Mouse (Mus musculus) MEL (cell line): ENCODE results near the gene Islr2. TPM values are rescaled to one million over a fixed set of nuclear protein-coding genes. Genes with fewer than 3 reads are reported as not detected.

ENCODE experiments used
- DNase-seq: peaks from one replicate; pipeline ENCODE4 v3.0.0; 2011; ENCODE audit warnings: low read depth, low spot score
- H3K27ac ChIP-seq: 2 replicates; pipeline ENCODE4 v1.5.1; 2012; ENCODE audit warnings: low read depth, mild to moderate bottlenecking, control low read depth, low read length, moderate library complexity; ENCODE audit not compliant: control insufficient read depth
- H3K27me3 ChIP-seq, 2 experiments: fragments of 150-350 bp in 1 of 2; sonication (generic) in 1 of 2; 2 replicates each; pipeline ENCODE4 v1.6.1; 2012; ENCODE audit warnings: low read length in 2 of 2, mild to moderate bottlenecking in 2 of 2, improper control_type of control experiment in 1 of 2, moderate library complexity in 1 of 2; ENCODE audit not compliant: insufficient read depth in 2 of 2, control insufficient read depth in 1 of 2
- H3K36me3 ChIP-seq, 2 experiments: 2 replicates each; pipeline ENCODE4 v1.6.1; 2012 to 2014; ENCODE audit warnings: low read length in 2 of 2, improper control_type of control experiment in 1 of 2, inconsistent platforms in 1 of 2, mild to moderate bottlenecking in 1 of 2; ENCODE audit not compliant: insufficient read depth in 2 of 2, control insufficient read depth in 1 of 2
- H3K4me1 ChIP-seq, 2 experiments: fragments of 150-350 bp in 1 of 2; sonication (generic) in 1 of 2; 2 replicates each; pipeline ENCODE4 v1.6.1; 2012; ENCODE audit warnings: low read length in 2 of 2, improper control_type of control experiment in 1 of 2, mild to moderate bottlenecking in 1 of 2; ENCODE audit not compliant: insufficient read depth in 2 of 2, control insufficient read depth in 1 of 2
- H3K4me3 ChIP-seq, 2 experiments: fragments of 150-350 bp in 1 of 2; sonication (generic) in 1 of 2; 2 replicates each; pipeline ENCODE4 v1.5.1; 2012; ENCODE audit warnings: low read depth in 2 of 2, low read length in 2 of 2, mild to moderate bottlenecking in 2 of 2, moderate library complexity in 2 of 2, control low read depth in 1 of 2, improper control_type of control experiment in 1 of 2; ENCODE audit not compliant: control insufficient read depth in 1 of 2, insufficient read depth in 1 of 2
- H3K79me2 ChIP-seq: 2 replicates; pipeline ENCODE4 v1.6.1; 2012; ENCODE audit warnings: mild to moderate bottlenecking, low read length, moderate library complexity; ENCODE audit not compliant: control insufficient read depth, poor library complexity, insufficient read depth
- H3K9ac ChIP-seq: 2 replicates; pipeline ENCODE4 v1.6.1; 2012; ENCODE audit warnings: low read depth, mild to moderate bottlenecking, control low read depth, low read length, moderate library complexity; ENCODE audit not compliant: control insufficient read depth, poor library complexity, severe bottlenecking
- H3K9me3 ChIP-seq: fragments of 150-350 bp; sonication (generic); replicated peaks from 2 replicates; pipeline ENCODE4 v1.6.1; 2012; ENCODE audit warnings: mild to moderate bottlenecking, low read length, improper control_type of control experiment, moderate library complexity; ENCODE audit not compliant: insufficient read depth
- BHLHE40 ChIP-seq: IDR thresholded peaks from 2 replicates; pipeline ENCODE4 v1.6.1; 2012; ENCODE audit warnings: low read depth, mild to moderate bottlenecking, inconsistent platforms, low read length, improper control_type of control experiment, borderline replicate concordance
- CHD1 ChIP-seq: IDR thresholded peaks from 2 replicates; pipeline ENCODE4 v1.6.1; 2012; ENCODE audit warnings: low read depth, mild to moderate bottlenecking, inconsistent platforms, low read length, improper control_type of control experiment
- CHD2 ChIP-seq: IDR thresholded peaks from 2 replicates; pipeline ENCODE4 v1.6.1; 2011; ENCODE audit warnings: low read length, improper control_type of control experiment
- CTCF ChIP-seq, 3 experiments: IDR thresholded peaks in 2 of 3; conservative IDR thresholded peaks in 1 of 3; 2 replicates each; pipeline ENCODE4 v1.5.1; 2011 to 2012; ENCODE audit warnings: low read length in 3 of 3, low read depth in 2 of 3, mild to moderate bottlenecking in 2 of 3, improper control_type of control experiment in 1 of 3, inconsistent platforms in 1 of 3, mixed read lengths in 1 of 3, moderate library complexity in 1 of 3; ENCODE audit not compliant: control insufficient read depth in 1 of 3, insufficient read depth in 1 of 3, poor library complexity in 1 of 3, severe bottlenecking in 1 of 3
- E2F4 ChIP-seq: IDR thresholded peaks from 2 replicates; pipeline ENCODE4 v1.6.1; 2011; ENCODE audit warnings: low read depth, low read length, improper control_type of control experiment, borderline replicate concordance
- ELF1 ChIP-seq: IDR thresholded peaks from 2 replicates; pipeline ENCODE4 v1.6.1; 2014; ENCODE audit warnings: low read depth, mild to moderate bottlenecking, inconsistent platforms, low read length, improper control_type of control experiment, moderate library complexity
- EP300 ChIP-seq, 2 experiments: IDR thresholded peaks; 2 replicates each; pipeline ENCODE4 v1.6.1; 2011; ENCODE audit warnings: improper control_type of control experiment in 2 of 2, low read length in 2 of 2, low read depth in 1 of 2, mild to moderate bottlenecking in 1 of 2
- ETS1 ChIP-seq: IDR thresholded peaks from 2 replicates; pipeline ENCODE4 v1.6.1; 2012; ENCODE audit warnings: low read depth, mild to moderate bottlenecking, inconsistent platforms, low read length, improper control_type of control experiment, moderate library complexity
- HCFC1 ChIP-seq: IDR thresholded peaks from 2 replicates; pipeline ENCODE4 v1.6.1; 2012; ENCODE audit warnings: low read depth, mild to moderate bottlenecking, inconsistent platforms, low read length, improper control_type of control experiment, moderate library complexity
- JUND ChIP-seq: IDR thresholded peaks from 2 replicates; pipeline ENCODE4 v1.6.1; 2011; ENCODE audit warnings: low read depth, mild to moderate bottlenecking, improper control_type of control experiment, low read length
- MAX ChIP-seq: IDR thresholded peaks from 2 replicates; pipeline ENCODE4 v1.6.1; 2011; ENCODE audit warnings: low read length, improper control_type of control experiment
- MAZ ChIP-seq: IDR thresholded peaks from 2 replicates; pipeline ENCODE4 v1.6.1; 2012; ENCODE audit warnings: low read depth, mild to moderate bottlenecking, inconsistent platforms, low read length, improper control_type of control experiment
- MXI1 ChIP-seq: IDR thresholded peaks from 2 replicates; pipeline ENCODE4 v1.6.1; 2011; ENCODE audit warnings: mild to moderate bottlenecking, low read depth, low read length, improper control_type of control experiment
- MYB ChIP-seq: IDR thresholded peaks from 2 replicates; pipeline ENCODE4 v1.6.1; 2011; ENCODE audit warnings: mild to moderate bottlenecking, low read depth, low read length, improper control_type of control experiment
- NELFE ChIP-seq: IDR thresholded peaks from 2 replicates; pipeline ENCODE4 v1.6.1; 2011; ENCODE audit warnings: low read depth, low read length, improper control_type of control experiment
- NRF1 ChIP-seq: IDR thresholded peaks from 2 replicates; pipeline ENCODE4 v1.6.1; 2014; ENCODE audit warnings: low read depth, mild to moderate bottlenecking, inconsistent platforms, low read length, improper control_type of control experiment, moderate library complexity; ENCODE audit not compliant: poor library complexity, insufficient read depth, severe bottlenecking
- POLR2A ChIP-seq, 2 experiments: IDR thresholded peaks; 2 replicates each; pipeline ENCODE4 v1.6.1; 2011 to 2012; ENCODE audit warnings: low read length in 2 of 2, mild to moderate bottlenecking in 2 of 2, control low read depth in 1 of 2, improper control_type of control experiment in 1 of 2, low read depth in 1 of 2, moderate library complexity in 1 of 2; ENCODE audit not compliant: control insufficient read depth in 1 of 2, insufficient read depth in 1 of 2, poor library complexity in 1 of 2
- POLR2AphosphoS2 ChIP-seq: IDR thresholded peaks from 2 replicates; pipeline ENCODE4 v1.6.1; 2011; ENCODE audit warnings: low read length, improper control_type of control experiment
- POLR2AphosphoS5 ChIP-seq: IDR thresholded peaks from 2 replicates; pipeline ENCODE4 v1.6.1; 2012; ENCODE audit warnings: low read depth, borderline replicate concordance, mild to moderate bottlenecking, inconsistent platforms, low read length, moderate library complexity, mixed read lengths
- RAD21 ChIP-seq: IDR thresholded peaks from 2 replicates; pipeline ENCODE4 v1.6.1; 2011; ENCODE audit warnings: mild to moderate bottlenecking, low read depth, low read length, improper control_type of control experiment
- RCOR1 ChIP-seq: IDR thresholded peaks from 2 replicates; pipeline ENCODE4 v1.6.1; 2012; ENCODE audit warnings: low read depth, mild to moderate bottlenecking, inconsistent platforms, low read length, improper control_type of control experiment
- TAL1 ChIP-seq: IDR thresholded peaks from 2 replicates; pipeline ENCODE4 v1.6.1; 2012; ENCODE audit warnings: mild to moderate bottlenecking, inconsistent platforms, low read length, moderate library complexity, mixed read lengths
- TBP ChIP-seq: IDR thresholded peaks from 2 replicates; pipeline ENCODE4 v1.8.0; 2011; ENCODE audit warnings: low read depth, low read length, improper control_type of control experiment
- ZC3H11A ChIP-seq: IDR thresholded peaks from 2 replicates; pipeline ENCODE4 v1.6.1; 2012; ENCODE audit warnings: low read depth, mild to moderate bottlenecking, inconsistent platforms, low read length, improper control_type of control experiment
- ZMIZ1 ChIP-seq: IDR thresholded peaks from 2 replicates; pipeline ENCODE4 v1.6.1; 2012; ENCODE audit warnings: low read depth, mild to moderate bottlenecking, inconsistent platforms, low read length, improper control_type of control experiment, moderate library complexity
- ZNF384 ChIP-seq: IDR thresholded peaks from 2 replicates; pipeline ENCODE4 v1.6.1; 2012; ENCODE audit warnings: low read depth, mild to moderate bottlenecking, inconsistent platforms, low read length, improper control_type of control experiment
- polyA plus RNA-seq, 2 experiments: library from polyadenylated mRNA; stranded (reverse) in 1 of 2; unstranded in 1 of 2; fragments of >175 nt in 1 of 2; fragments of >200 nt in 1 of 2; gene quantifications; 2 replicates each; pipeline versions ENCODE4 v1.2.1 to v1.2.4; 2012; ENCODE audit warnings: low replicate concordance in 2 of 2, low read depth in 1 of 2; ENCODE audit not compliant: insufficient read length in 2 of 2, insufficient read depth in 1 of 2, missing spikeins in 1 of 2
- total RNA-seq: library from RNA; depleted of rRNA; stranded (reverse); fragments of 300-350 nt; gene quantifications from 2 replicates; pipeline ENCODE4 v1.2.3, GENCODE M21; 2012

Gene Islr2
- total and polyA plus RNA-seq, 3 experiments: 0.15 to 0.17 TPM; not detected in 1

GRCm38 (mm10) chr9:58199381-58200269 lies 4.5 kb downstream of the Islr2 start:
- Histone ChIP-seq H3K79me2 (no peaks in the 10 kb centered on the region), H3K9me3 (no peaks in the 10 kb centered on the region), H3K36me3 (no peaks in the 10 kb centered on the region), H3K4me3 (no peak overlapping the region), H3K27me3 (peaks cover 0 to 3% of the 10 kb centered on the region in 2 experiments; a peak in 2 of 4 replicates), H3K4me1 (peaks cover 0 to 3% of the 10 kb centered on the region in 2 experiments; a peak in 1 of 4 replicates), H3K9ac (no peak overlapping the region), H3K27ac (no peak overlapping the region)
- TF ChIP-seq TAL1 (no peak), BHLHE40 (no peak), ZNF384 (no peak), MXI1 (no peak), ZMIZ1 (no peak), POLR2AphosphoS2 (no peak), RAD21 (no peak), MAZ (no peak), NELFE (no peak), POLR2AphosphoS5 (no peak), MYB (no peak), JUND (no peak), MAX (no peak), CTCF (IDR thresholded peaks at IDR 0.05 in 2 of 3, conservative IDR thresholded peaks at IDR 0.05 in 1 of 3; ENCODE audit: control insufficient read depth in 1 of 3, insufficient read depth in 1 of 3, low read depth in 2 of 3, low read length in 3 of 3, poor library complexity in 1 of 3, severe bottlenecking in 1 of 3) (no peak), NRF1 (no peak), RCOR1 (no peak)
- DNase-seq: no peak

DNA sequence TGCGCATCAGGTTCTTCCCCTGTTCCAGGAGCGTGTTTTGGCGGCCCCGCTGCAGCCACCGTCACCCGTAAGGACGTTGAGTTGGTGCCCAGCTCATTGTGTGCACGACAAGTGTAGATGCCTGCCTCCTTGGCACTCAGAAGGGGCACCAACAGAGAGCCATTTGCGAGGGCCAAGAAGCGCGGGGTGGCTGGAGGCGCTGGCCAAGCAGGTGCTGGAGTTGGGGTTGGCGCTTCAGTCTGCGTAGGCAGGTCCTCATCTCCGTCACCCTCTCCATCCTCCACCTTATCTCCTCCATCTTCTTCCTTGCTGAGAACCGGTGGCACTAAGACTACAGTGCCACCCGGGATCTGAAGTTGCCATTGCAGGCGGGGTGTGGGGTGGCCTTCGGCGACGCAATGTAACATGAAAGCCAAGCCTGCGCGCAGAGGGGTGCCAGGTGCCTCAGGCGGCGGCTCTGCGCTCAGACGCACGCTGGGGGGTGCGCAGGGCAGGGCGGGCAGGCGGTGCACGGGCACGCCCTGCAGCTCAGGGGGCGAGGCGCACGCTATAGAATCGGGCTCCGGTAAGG lies 5.2 kb downstream of the Islr2 start:
- Histone ChIP-seq H3K36me3 (no peaks in the 10 kb centered on the region), H3K9me3 (no peaks in the 10 kb centered on the region), H3K9ac (no peak overlapping the region), H3K4me1 (peaks cover 0 to under 1% of the 10 kb centered on the region in 2 experiments; a peak in 1 of 4 replicates)
- TF ChIP-seq TBP: no peak
- TF ChIP-seq ZC3H11A: no peak
- TF ChIP-seq JUND: no peak
- TF ChIP-seq POLR2AphosphoS5: no peak
- no peak for TF ChIP-seq ELF1
- no peak for TF ChIP-seq ETS1
- no peak for TF ChIP-seq CHD1
- no peak for TF ChIP-seq HCFC1
- TF ChIP-seq POLR2A (IDR thresholded peaks at IDR 0.05; ENCODE audit: control insufficient read depth in 1 of 2, insufficient read depth in 1 of 2, low read depth in 1 of 2, low read length in 2 of 2, poor library complexity in 1 of 2): no peak
- no peak for TF ChIP-seq E2F4
- TF ChIP-seq BHLHE40: no peak
- no peak for TF ChIP-seq CHD2
- TF ChIP-seq MXI1: no peak
- TF ChIP-seq MYB: no peak
- no peak for TF ChIP-seq EP300 (IDR thresholded peaks at IDR 0.05; ENCODE audit: low read depth in 1 of 2, low read length in 2 of 2)
- no peak for TF ChIP-seq TAL1
- TF ChIP-seq, all 39 proteins: peak for 0
- H3K79me2 ChIP-seq: no peaks in the 10 kb centered on the region
- H3K27ac ChIP-seq: no peak overlapping the region
- no peak for DNase-seq
- H3K4me3 ChIP-seq: no peak overlapping the region
- peaks cover 2 to 4% of the 10 kb centered on the region in 2 experiments; a peak in 3 of 4 replicates for H3K27me3 ChIP-seq
